ENCODE assay signal across 8 mouse cellular contexts in the genomic region with DNA sequence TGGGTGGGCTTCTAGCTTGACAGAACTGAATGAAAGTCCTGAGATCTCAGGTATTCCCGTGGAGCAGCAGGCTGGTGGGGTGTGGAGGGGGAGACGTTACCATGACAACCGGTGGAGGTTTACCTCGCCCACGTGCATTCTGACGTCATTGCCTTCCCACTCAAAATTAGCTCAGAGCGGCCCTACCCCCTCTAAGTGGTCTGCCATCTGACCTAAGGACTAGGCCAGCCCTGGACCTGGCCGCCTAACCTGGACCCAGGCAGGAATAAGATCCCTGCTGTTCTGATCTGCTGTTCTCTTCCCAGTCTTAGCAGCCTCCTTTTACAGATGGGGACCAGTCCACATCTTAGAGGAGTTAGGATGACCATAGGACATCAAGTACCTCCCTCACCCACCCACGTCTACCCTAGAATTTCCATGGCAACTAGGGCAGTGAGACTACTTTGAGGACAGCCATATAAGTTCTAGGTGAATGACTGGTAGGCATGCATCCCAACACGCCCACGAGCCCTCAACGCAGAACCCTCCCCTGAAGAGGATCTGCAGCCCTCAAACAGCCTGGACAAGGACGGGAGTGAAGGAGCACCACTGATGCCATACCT. TPM values are rescaled to one million over a fixed set of nuclear protein-coding genes. Genes with fewer than 3 reads are reported as not detected.
DNase-seq lines count a peak whose midpoint lies in the region; ATAC-seq and TF ChIP-seq lines count a peak whose summit lies in the region.

No protein-coding gene starts in this region.

- no peak overlapping the region for H3K27ac ChIP-seq in neural tube, embryonic 12.5 days

- H3K4me1 ChIP-seq in lung, adult 2 months (ENCODE audit: control insufficient read depth, insufficient read depth, low read length) = peaks cover 7% of the 10 kb centered on the region; the same call in 1 of the 2 replicates
- H3K4me1 ChIP-seq in neural tube, embryonic 12.5 days = peaks cover 27% of the 10 kb centered on the region

- H3K36me3 ChIP-seq in neural tube, embryonic 12.5 days = peaks cover 4% of the 10 kb centered on the region; the same call in 1 of the 2 replicates

- no peak for ATAC-seq in neural tube, embryonic 12.5 days (ENCODE audit: low FRiP score, low read depth)

- no peak for DNase-seq in lung, adult 2 months
- no peak for DNase-seq in lung, postnatal 36 days
- DNase-seq in cerebellum, adult 11 months = peak; percentile 48
- DNase-seq in frontal cortex, postnatal 10 days (ENCODE audit: low spot score in 2 of 2) = peak; percentile 79 to 81
- DNase-seq in left cerebral cortex, adult 8-10 months (ENCODE audit: low spot score in 2 of 2) = peak; percentile 74 to 87
- no peak for DNase-seq in adrenal gland, postnatal 10 days
- DNase-seq in kidney, adult 8-10 months = no peak

- H3K27me3 ChIP-seq in neural tube, embryonic 12.5 days (replicated peaks) = peaks cover 38% of the 10 kb centered on the region

- TF ChIP-seq CTCF in lung, adult 2 months (IDR thresholded peaks at IDR 0.05; ENCODE audit: insufficient read depth, low read length) = no peak

- H3K9me3 ChIP-seq in neural tube, embryonic 12.5 days = no peaks in the 10 kb centered on the region

- WGBS in lung, adult 2 months = 31% methylated on average over 13 of the region's 13 CpGs
- whole genome bisulfite sequencing in neural tube, embryonic 12.5 days = 33% methylated on average over 13 of the region's 13 CpGs

- H3K9ac ChIP-seq in neural tube, embryonic 12.5 days = peak overlapping the region; percentile 64; the same call in 1 of the 2 replicates

- no peak for TF ChIP-seq POLR2A in lung, adult 2 months (IDR thresholded peaks at IDR 0.05; ENCODE audit: borderline replicate concordance, extremely low read depth, low read depth, low read length)

- peak overlapping the region; percentile 78 for H3K4me2 ChIP-seq in neural tube, embryonic 12.5 days (replicated peaks)

- peak overlapping the region; percentile 12 for H3K4me3 ChIP-seq in lung, adult 2 months (replicated peaks; ENCODE audit: extremely low read depth, low read depth, low read length)
- peak overlapping the region; percentile 44 for H3K4me3 ChIP-seq in neural tube, embryonic 12.5 days

RNA-seq across cellular contexts. Expression of a gene that starts 1.0 kb away (rescaled TPM):
- polyA plus RNA-seq in lung, adult 2 months (2012; rRNA removed) = 8.3 and 9.6 TPM in 2 replicates
- 10 to 100 TPM; 54.3 to 61.9 (median 60.4) TPM for total RNA-seq in left cerebral cortex, adult 8-10 months (2022)
- 3.8 and 4.7 TPM in 2 replicates for polyA plus RNA-seq in neural tube, embryonic 12.5 days (2016; fragmentation: Nextera tagmentation; extraction: Ambion mirVana)
- 10 to 100 TPM in 1 of 2 experiments, 1 to 10 TPM in 1; 9.5 to 16.7 TPM for total RNA-seq in adrenal gland, postnatal 10 days (2021)

RNA-seq across cellular contexts. Expression of a gene that starts 10.4 kb away (rescaled TPM):
- polyA plus RNA-seq in lung, adult 2 months (2012; rRNA removed) = 48.5 and 60.3 TPM in 2 replicates
- 100 to 1,000 TPM in 1 of 4 experiments, 10 to 100 TPM in 3; 87.5 to 104 (median 91.5) TPM for total RNA-seq in left cerebral cortex, adult 8-10 months (2022)
- 35.6 and 36.1 TPM in 2 replicates for polyA plus RNA-seq in neural tube, embryonic 12.5 days (2016; fragmentation: Nextera tagmentation; extraction: Ambion mirVana)
- total RNA-seq in adrenal gland, postnatal 10 days (2021) = 10 to 100 TPM; 43.6 to 56.7 TPM

RNA-seq across cellular contexts. Expression of a gene that starts 19.0 kb away (rescaled TPM):
- polyA plus RNA-seq in lung, adult 2 months (2012; rRNA removed) = 34.1 and 37.8 TPM in 2 replicates
- total RNA-seq in left cerebral cortex, adult 8-10 months (2022) = 10 to 100 TPM; 20.0 to 25.7 (median 23.2) TPM
- 32.9 and 36.0 TPM in 2 replicates for polyA plus RNA-seq in neural tube, embryonic 12.5 days (2016; fragmentation: Nextera tagmentation; extraction: Ambion mirVana)
- 10 to 100 TPM; 17.0 to 21.3 TPM for total RNA-seq in adrenal gland, postnatal 10 days (2021)

RNA-seq across cellular contexts. Expression of a gene that starts 19.1 kb away (rescaled TPM):
- 83.9 and 94.4 TPM in 2 replicates for polyA plus RNA-seq in lung, adult 2 months (2012; rRNA removed)
- total RNA-seq in left cerebral cortex, adult 8-10 months (2022) = 10 to 100 TPM; 53.3 to 72.7 (median 58.6) TPM
- 40.3 and 51.1 TPM in 2 replicates for polyA plus RNA-seq in neural tube, embryonic 12.5 days (2016; fragmentation: Nextera tagmentation; extraction: Ambion mirVana)
- total RNA-seq in adrenal gland, postnatal 10 days (2021) = 10 to 100 TPM; 23.1 to 26.7 TPM

RNA-seq across cellular contexts. Expression of a gene that starts 22.4 kb away (rescaled TPM):
- polyA plus RNA-seq in lung, adult 2 months (2012; rRNA removed) = 2.8 and 3.1 TPM in 2 replicates
- 1 to 10 TPM; 6.0 to 7.9 (median 6.2) TPM for total RNA-seq in left cerebral cortex, adult 8-10 months (2022)
- 7.0 and 8.5 TPM in 2 replicates for polyA plus RNA-seq in neural tube, embryonic 12.5 days (2016; fragmentation: Nextera tagmentation; extraction: Ambion mirVana)
- total RNA-seq in adrenal gland, postnatal 10 days (2021) = 1 to 10 TPM; 1.9 to 3.4 TPM

Comparison
In these comparisons a context has a peak if more than half of its experiments do, and no peak if none do; other contexts are left out.
1. DNase-seq: peak in cerebellum, adult 11 months (single experiment), frontal cortex, postnatal 10 days (2 of 2) and left cerebral cortex, adult 8-10 months (2 of 2); none in lung, adult 2 months (single experiment), lung, postnatal 36 days (single experiment), adrenal gland, postnatal 10 days (single experiment) and kidney, adult 8-10 months (0 of 2).